Mouse (Mus musculus) cortical plate, adult 2 months (tissue): Measurements from ENCODE around the gene Gm28230.

Experiments used
- CTCF ChIP-seq: fragments of 200-500 bp; IDR thresholded peaks from 2 replicates; pipeline ENCODE4 v1.5.1; 2011; ENCODE audit warnings: mild to moderate bottlenecking, control low read depth, low read length; ENCODE audit not compliant: insufficient read depth; ENCODE audit errors: extremely low read depth
- POLR2A ChIP-seq: fragments of 200-500 bp; IDR thresholded peaks from 2 replicates; pipeline ENCODE4 v1.6.1; 2011; ENCODE audit warnings: mild to moderate bottlenecking, low read length, control low read depth; ENCODE audit not compliant: insufficient read depth; ENCODE audit errors: extremely low read depth

DNA sequence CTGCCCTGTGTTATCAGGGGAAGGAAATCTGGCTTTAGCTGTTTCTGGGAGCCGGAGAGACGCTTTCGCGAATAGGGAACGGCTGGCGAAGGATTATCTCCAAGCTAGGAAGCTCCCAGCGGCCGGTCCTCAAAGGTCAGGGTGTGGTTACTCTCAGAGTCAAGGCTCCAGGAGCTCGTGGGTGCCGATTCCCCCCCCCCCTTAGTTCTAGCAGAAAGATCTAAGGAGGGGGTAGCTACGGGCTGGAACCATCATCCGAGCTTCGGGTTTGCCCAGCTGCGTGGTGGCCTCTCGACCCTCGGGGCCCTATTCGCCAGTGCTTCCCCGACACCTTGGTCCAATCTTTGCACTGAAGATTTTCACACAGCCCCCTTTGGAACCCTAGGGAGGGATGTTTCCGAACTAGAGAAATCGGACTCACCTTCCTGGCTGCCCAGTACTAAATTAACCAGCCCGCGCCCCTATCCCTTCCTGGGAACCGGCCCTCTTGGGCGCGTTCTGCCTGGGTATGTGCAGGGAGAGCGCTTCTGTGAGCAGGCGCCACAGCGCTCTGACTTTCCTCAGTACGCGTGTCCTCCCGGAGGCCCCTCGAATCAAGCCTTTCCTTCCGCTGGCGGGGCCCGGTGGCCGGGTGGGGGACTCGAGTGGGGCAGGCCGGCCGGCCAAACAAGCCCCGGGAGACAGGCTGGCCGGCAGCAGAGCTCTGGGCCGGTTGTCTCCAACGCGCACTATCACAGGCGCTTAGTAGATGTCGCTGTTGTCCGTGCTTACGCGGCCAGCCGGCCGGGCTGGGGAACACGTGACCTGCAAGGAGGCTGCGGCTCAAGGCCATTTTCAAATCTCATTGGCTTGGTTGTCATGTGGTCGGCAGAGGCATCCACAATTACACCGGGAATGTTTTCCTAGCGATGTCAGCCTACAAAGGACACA lies 35.2 kb upstream of the Gm28230 start, which contains the start of gene Hoxd10:
- no peak for TF ChIP-seq POLR2A
- no peak for TF ChIP-seq CTCF
